Mouse (Mus musculus): Measurements from ENCODE around the gene Cox19. TPM values are rescaled to one million over a fixed set of nuclear protein-coding genes. Genes with fewer than 3 reads are reported as not detected.

Cox19 gene
- polyA plus RNA-seq, 1 experiment: 52.9 TPM

DNA sequence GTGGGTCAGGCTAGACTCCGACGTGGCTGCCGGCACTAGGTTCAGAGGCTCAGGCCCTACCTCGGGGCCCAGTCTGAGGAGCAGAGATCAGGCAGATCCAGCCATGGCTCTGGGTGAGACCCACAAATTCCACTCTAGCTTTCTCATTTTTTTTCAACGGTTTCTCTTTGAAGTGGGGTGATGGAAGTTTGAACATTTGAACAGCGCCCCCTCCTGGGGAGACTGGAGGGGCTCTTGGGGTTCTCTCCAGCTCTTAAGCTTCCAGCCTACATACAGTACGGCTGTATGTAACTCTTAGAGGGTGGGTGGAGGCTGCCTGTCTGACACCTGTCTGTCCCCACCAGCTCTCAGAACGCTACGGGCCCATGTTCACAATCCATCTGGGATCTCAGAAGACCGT, 2.3 kb upstream of the Cox19 start:
- TF ChIP-seq CTCF (IDR thresholded peaks at IDR 0.05; ENCODE audit: control insufficient read depth, insufficient read depth, insufficient read length) (no peak), MYOG (IDR thresholded peaks at IDR 0.05; ENCODE audit: control insufficient read depth, extremely low read depth, insufficient read length) (no peak), MAX (IDR thresholded peaks at IDR 0.05) (no peak), MYOD1 (IDR thresholded peaks at IDR 0.05; ENCODE audit: control insufficient read depth, insufficient read length, low read depth) (no peak), FOSL1 (IDR thresholded peaks at IDR 0.05; ENCODE audit: insufficient read depth, low read length, poor library complexity, severe bottlenecking) (no peak), CEBPB (IDR thresholded peaks at IDR 0.05; ENCODE audit: low read depth) (no peak), USF1 (IDR thresholded peaks at IDR 0.05; ENCODE audit: low read depth) (no peak)

DNA sequence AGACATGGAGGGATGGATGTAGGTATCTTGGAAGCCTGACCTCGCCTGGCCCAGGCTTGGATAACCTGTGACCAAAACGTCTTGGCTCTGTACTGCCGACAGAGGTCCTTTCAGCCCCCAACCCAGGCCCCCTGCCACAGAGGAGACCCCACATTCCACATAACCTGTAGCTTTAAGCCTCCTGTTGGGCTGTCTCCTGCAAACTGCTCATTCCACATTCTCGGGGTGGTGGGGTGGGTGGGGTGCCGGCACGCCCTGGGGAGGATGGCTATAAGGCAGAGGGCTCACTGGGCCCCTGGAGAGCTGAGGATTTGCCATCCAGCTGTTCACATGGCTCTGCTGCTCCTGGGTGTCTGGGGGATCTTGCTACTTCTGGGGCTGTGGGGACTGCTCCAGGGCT, 1.1 kb upstream of the Cox19 start, which contains the start of gene Cyp2w1:
Cyp2w1 (plus strand) TSS at position 301 of the 400 bp plus-strand sequence.
- H3K27me3 ChIP-seq (ENCODE audit: control insufficient read depth, insufficient read depth, insufficient read length): peaks cover 28% of the 10 kb centered on the region
- H3K4me3 ChIP-seq (ENCODE audit: insufficient read depth, poor library complexity, severe bottlenecking): no peak within 1 kb of the TSS
- H3K36me3 ChIP-seq (ENCODE audit: control insufficient read depth, insufficient read depth): no peaks in the 10 kb centered on the region
- no peak for TF ChIP-seq CEBPB (IDR thresholded peaks at IDR 0.05; ENCODE audit: low read depth)
- no peaks in the 10 kb centered on the region for H3K79me2 ChIP-seq (ENCODE audit: control insufficient read depth, insufficient read depth)
- no peaks in the 10 kb centered on the region for H3K79me3 ChIP-seq (ENCODE audit: low read depth)
- H3ac ChIP-seq (ENCODE audit: control insufficient read depth, insufficient read length, low read depth): no peak within 1 kb of the TSS

More for the DNA sequence above, 2.3 kb upstream of the Cox19 start:
- Histone ChIP-seq H3ac (ENCODE audit: control insufficient read depth, insufficient read length, low read depth) (no peak overlapping the region), H3K4me3 (ENCODE audit: insufficient read depth, poor library complexity, severe bottlenecking) (no peak overlapping the region), H3K27me3 (ENCODE audit: control insufficient read depth, insufficient read depth, insufficient read length) (peaks cover 28% of the 10 kb centered on the region), H3K79me3 (ENCODE audit: low read depth) (no peaks in the 10 kb centered on the region), H3K79me2 (ENCODE audit: control insufficient read depth, insufficient read depth) (no peaks in the 10 kb centered on the region), H3K36me3 (ENCODE audit: control insufficient read depth, insufficient read depth) (no peaks in the 10 kb centered on the region)

DNA sequence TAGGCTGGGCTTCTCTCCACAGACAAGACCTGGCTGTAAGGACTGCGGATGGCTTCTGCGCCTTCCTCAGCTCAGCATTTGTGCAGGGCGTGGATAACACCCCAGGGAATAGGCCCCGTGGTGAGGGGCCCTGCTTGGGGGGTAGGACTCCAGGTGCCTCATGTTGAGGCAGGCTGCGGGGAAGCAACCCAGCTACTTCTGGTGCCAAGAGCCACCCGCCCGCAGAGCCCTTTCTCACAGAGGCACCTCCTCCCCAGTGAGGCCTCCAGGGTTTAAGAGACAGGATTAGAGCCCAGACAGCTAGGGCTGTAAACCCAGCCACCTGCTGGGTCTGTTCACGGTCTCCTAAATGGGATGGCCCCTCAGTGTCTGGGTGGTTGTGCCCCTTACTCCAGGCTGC, 410 bp upstream of the Cox19 start:
- Histone ChIP-seq H3K4me3 (ENCODE audit: insufficient read depth, poor library complexity, severe bottlenecking) (no peak overlapping the region), H3K36me3 (ENCODE audit: control insufficient read depth, insufficient read depth) (no peaks in the 10 kb centered on the region), H3ac (ENCODE audit: control insufficient read depth, insufficient read length, low read depth) (no peak overlapping the region), H3K27me3 (ENCODE audit: control insufficient read depth, insufficient read depth, insufficient read length) (peaks cover 28% of the 10 kb centered on the region), H3K79me2 (ENCODE audit: control insufficient read depth, insufficient read depth) (no peaks in the 10 kb centered on the region), H3K79me3 (ENCODE audit: low read depth) (no peaks in the 10 kb centered on the region)
- TF ChIP-seq FOSL1 (IDR thresholded peaks at IDR 0.05; ENCODE audit: insufficient read depth, low read length, poor library complexity, severe bottlenecking) (no peak), MYOD1 (IDR thresholded peaks at IDR 0.05; ENCODE audit: control insufficient read depth, insufficient read length, low read depth) (no peak), CEBPB (IDR thresholded peaks at IDR 0.05; ENCODE audit: low read depth) (no peak), MYOG (IDR thresholded peaks at IDR 0.05; ENCODE audit: control insufficient read depth, extremely low read depth, insufficient read length) (no peak), USF1 (IDR thresholded peaks at IDR 0.05; ENCODE audit: low read depth) (no peak), CTCF (IDR thresholded peaks at IDR 0.05; ENCODE audit: control insufficient read depth, insufficient read depth, insufficient read length) (no peak), MAX (IDR thresholded peaks at IDR 0.05) (no peak)

DNA sequence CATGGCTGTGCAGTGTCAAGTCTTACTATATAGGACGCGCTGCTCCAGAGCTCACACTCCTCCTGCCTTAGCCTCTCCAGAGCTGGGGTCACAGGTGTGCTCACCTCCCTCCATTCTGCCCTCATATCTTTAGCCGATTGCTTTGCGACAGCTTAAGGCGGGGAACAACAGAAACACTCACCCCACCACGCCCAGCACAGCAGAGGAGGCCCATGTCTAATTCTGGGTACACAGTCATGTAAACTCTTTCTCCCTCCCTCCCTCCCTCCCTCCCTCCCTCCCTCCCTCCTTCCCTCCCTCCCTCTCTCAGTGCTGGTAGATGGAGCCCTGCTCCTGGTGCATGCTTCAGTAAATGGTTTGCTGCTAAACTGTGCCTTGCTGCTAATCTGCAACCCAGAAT, 1.5 kb downstream of the Cox19 start:
- H3K79me2 ChIP-seq (ENCODE audit: control insufficient read depth, insufficient read depth): peaks cover 2% of the 10 kb centered on the region
- H3K79me3 ChIP-seq (ENCODE audit: low read depth): no peaks in the 10 kb centered on the region
- no peak for TF ChIP-seq USF1 (IDR thresholded peaks at IDR 0.05; ENCODE audit: low read depth)
- TF ChIP-seq FOSL1 (IDR thresholded peaks at IDR 0.05; ENCODE audit: insufficient read depth, low read length, poor library complexity, severe bottlenecking): no peak
- no peak for TF ChIP-seq MYOG (IDR thresholded peaks at IDR 0.05; ENCODE audit: control insufficient read depth, extremely low read depth, insufficient read length)
- TF ChIP-seq MAX (IDR thresholded peaks at IDR 0.05): no peak
- no peak for TF ChIP-seq MYOD1 (IDR thresholded peaks at IDR 0.05; ENCODE audit: control insufficient read depth, insufficient read length, low read depth)
- TF ChIP-seq CTCF (IDR thresholded peaks at IDR 0.05; ENCODE audit: control insufficient read depth, insufficient read depth, insufficient read length): no peak
- no peak for TF ChIP-seq CEBPB (IDR thresholded peaks at IDR 0.05; ENCODE audit: low read depth)
- peaks cover 28% of the 10 kb centered on the region for H3K27me3 ChIP-seq (ENCODE audit: control insufficient read depth, insufficient read depth, insufficient read length)
- no peak overlapping the region for H3ac ChIP-seq (ENCODE audit: control insufficient read depth, insufficient read length, low read depth)
- H3K36me3 ChIP-seq (ENCODE audit: control insufficient read depth, insufficient read depth): no peaks in the 10 kb centered on the region
- no peak overlapping the region for H3K4me3 ChIP-seq (ENCODE audit: insufficient read depth, poor library complexity, severe bottlenecking)

DNA sequence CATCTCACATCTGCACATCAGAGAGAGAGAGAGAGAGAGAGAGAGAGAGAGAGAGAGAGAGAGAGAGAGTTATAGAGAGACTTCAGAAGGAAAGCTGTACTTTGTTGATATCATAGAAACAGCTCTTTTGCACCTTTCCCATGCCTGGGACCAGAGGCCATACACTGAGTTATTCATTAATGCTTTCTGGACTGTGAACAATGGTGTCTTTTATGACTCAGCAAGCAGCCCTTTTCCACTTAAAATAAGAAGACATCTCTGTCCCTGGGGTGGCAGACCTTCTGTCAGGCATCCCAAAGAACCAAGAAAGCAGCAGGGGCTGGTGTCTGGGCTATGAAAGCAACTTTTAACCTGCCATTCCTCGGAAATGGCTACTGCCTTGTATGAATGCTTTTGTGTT, 4.0 kb downstream of the Cox19 start:
- no peak for TF ChIP-seq MAX (IDR thresholded peaks at IDR 0.05)
- H3K79me2 ChIP-seq (ENCODE audit: control insufficient read depth, insufficient read depth): peaks cover 17% of the 10 kb centered on the region
- peaks cover 22% of the 10 kb centered on the region for H3K27me3 ChIP-seq (ENCODE audit: control insufficient read depth, insufficient read depth, insufficient read length)
- no peak overlapping the region for H3ac ChIP-seq (ENCODE audit: control insufficient read depth, insufficient read length, low read depth)
- H3K79me3 ChIP-seq (ENCODE audit: low read depth): peaks cover 7% of the 10 kb centered on the region
- peaks cover 8% of the 10 kb centered on the region for H3K36me3 ChIP-seq (ENCODE audit: control insufficient read depth, insufficient read depth)
- H3K4me3 ChIP-seq (ENCODE audit: insufficient read depth, poor library complexity, severe bottlenecking): no peak overlapping the region

DNA sequence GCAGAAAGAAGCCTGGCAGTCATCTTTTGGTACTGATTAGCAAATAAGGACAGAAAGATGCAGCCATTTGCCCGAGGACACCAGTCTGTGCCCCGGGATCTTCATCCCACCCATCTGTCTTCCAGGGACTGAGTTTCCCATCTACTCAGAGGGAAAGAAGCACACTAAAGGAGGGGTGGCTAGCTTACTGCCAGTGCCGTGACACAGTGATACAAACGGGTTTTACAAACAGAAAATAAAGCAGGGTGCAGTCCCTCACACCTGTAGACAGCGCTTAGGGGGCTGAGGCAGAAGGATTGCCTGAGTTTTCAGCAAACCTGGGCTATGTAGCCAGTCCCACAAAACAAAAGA, 5.9 kb downstream of the Cox19 start:
- no peak for TF ChIP-seq MYOD1 (IDR thresholded peaks at IDR 0.05; ENCODE audit: control insufficient read depth, insufficient read length, low read depth)
- no peak for TF ChIP-seq CTCF (IDR thresholded peaks at IDR 0.05; ENCODE audit: control insufficient read depth, insufficient read depth, insufficient read length)
- no peak for TF ChIP-seq FOSL1 (IDR thresholded peaks at IDR 0.05; ENCODE audit: insufficient read depth, low read length, poor library complexity, severe bottlenecking)
- no peak for TF ChIP-seq MAX (IDR thresholded peaks at IDR 0.05)
- TF ChIP-seq CEBPB (IDR thresholded peaks at IDR 0.05; ENCODE audit: low read depth): no peak
- TF ChIP-seq USF1 (IDR thresholded peaks at IDR 0.05; ENCODE audit: low read depth): no peak
- no peak for TF ChIP-seq MYOG (IDR thresholded peaks at IDR 0.05; ENCODE audit: control insufficient read depth, extremely low read depth, insufficient read length)

More for the DNA sequence above, 5.9 kb downstream of the Cox19 start:
- H3K79me3 ChIP-seq (ENCODE audit: low read depth): peaks cover 7% of the 10 kb centered on the region
- H3K36me3 ChIP-seq (ENCODE audit: control insufficient read depth, insufficient read depth): peaks cover 19% of the 10 kb centered on the region
- H3K4me3 ChIP-seq (ENCODE audit: insufficient read depth, poor library complexity, severe bottlenecking): peak overlapping the region; percentile 64
- H3K27me3 ChIP-seq (ENCODE audit: control insufficient read depth, insufficient read depth, insufficient read length): peaks cover 4% of the 10 kb centered on the region
- no peak overlapping the region for H3ac ChIP-seq (ENCODE audit: control insufficient read depth, insufficient read length, low read depth)
- peaks cover 17% of the 10 kb centered on the region for H3K79me2 ChIP-seq (ENCODE audit: control insufficient read depth, insufficient read depth)

All from C2C12 (cell line).